In genomic region chr7:30095551-30096125, GRCm38 (mm10) we compare ENCODE assay signal across 8 mouse cellular contexts. TPM values are rescaled to one million over a fixed set of nuclear protein-coding genes. Genes with fewer than 3 reads are reported as not detected.
DNase-seq lines count a peak whose midpoint lies in the region; ATAC-seq and TF ChIP-seq lines count a peak whose summit lies in the region.

No protein-coding gene starts in this region.

- H3K79me2 ChIP-seq in heart, adult 2 months (replicated peaks; ENCODE audit: control insufficient read depth, insufficient read depth, low read length) = peaks cover 2% of the 10 kb centered on the region; the same call in 1 of the 2 replicates

- no peak overlapping the region; the same call in 1 of the 2 replicates for H3K9ac ChIP-seq in heart, adult 2 months (ENCODE audit: low read depth, low read length)
- H3K9ac ChIP-seq in ES-Bruce4 (ENCODE audit: low read depth, poor library complexity, severe bottlenecking) = peak overlapping the region; percentile 77
- peak overlapping the region; percentile 91 for H3K9ac ChIP-seq in forebrain, embryonic 16.5 days (replicated peaks; ENCODE audit: low read depth, low read length)
- H3K9ac ChIP-seq in liver, embryonic 16.5 days (ENCODE audit: low read depth, low read length) = peak overlapping the region; percentile 32

- H3K4me2 ChIP-seq in forebrain, embryonic 16.5 days (ENCODE audit: low read length) = peak overlapping the region; percentile 81
- H3K4me2 ChIP-seq in liver, embryonic 16.5 days (ENCODE audit: low read depth, low read length) = peak overlapping the region; percentile 76

- peaks cover 2% of the 10 kb centered on the region for H3K36me3 ChIP-seq in heart, adult 2 months (ENCODE audit: control insufficient read depth, insufficient read depth, low read length)
- no peaks in the 10 kb centered on the region for H3K36me3 ChIP-seq in ES-Bruce4 (ENCODE audit: control insufficient read depth, insufficient read depth, low read length, poor library complexity, severe bottlenecking)
- H3K36me3 ChIP-seq in forebrain, embryonic 16.5 days (ENCODE audit: control insufficient read depth, insufficient read depth) = peaks cover 3% of the 10 kb centered on the region; the same call in 1 of the 2 replicates
- no peaks in the 10 kb centered on the region for H3K36me3 ChIP-seq in liver, embryonic 16.5 days (ENCODE audit: control insufficient read depth, insufficient read depth)

- intact Hi-C loops in heart, adult 2 months (cut with DNase I) = loop anchor here (1.0 to 2.0 kb wide), 2 partner anchors 25 to 75 kb away; partner anchors contain the start of gene Zfp382

- 3% methylated on average over 5 of the region's 5 CpGs for WGBS in heart, adult 2 months
- WGBS in forebrain, embryonic 16.5 days = under 1% methylated on average over 5 of the region's 5 CpGs
- 22% methylated on average over 5 of the region's 5 CpGs for WGBS in liver, embryonic 16.5 days (ENCODE audit: insufficient replicate concordance)

- no peak for TF ChIP-seq CTCF in heart, adult 2 months (IDR thresholded peaks at IDR 0.05)
- TF ChIP-seq CTCF in ES-Bruce4 (IDR thresholded peaks at IDR 0.05; ENCODE audit: low read depth, low read length) = no peak

- H3K4me3 ChIP-seq in heart, adult 2 months = peak overlapping the region; percentile 63
- peak overlapping the region; percentile 51 for H3K4me3 ChIP-seq in ES-Bruce4 (ENCODE audit: low read depth, low read length)
- peak overlapping the region; percentile 66 for H3K4me3 ChIP-seq in forebrain, embryonic 16.5 days (replicated peaks; ENCODE audit: low read length)
- H3K4me3 ChIP-seq in liver, embryonic 16.5 days (ENCODE audit: low read depth, low read length) = peak overlapping the region; percentile 74

- DNase-seq in heart, adult 2 months = no peak
- no peak for DNase-seq in heart, adult 8-10 months (ENCODE audit: low spot score)
- no peak for DNase-seq in urinary bladder, postnatal 25 days (ENCODE audit: low spot score)
- DNase-seq in gastrocnemius, postnatal 10 days = no peak
- no peak for DNase-seq in ovary, postnatal 10 days (ENCODE audit: low spot score)

- no peaks in the 10 kb centered on the region for H3K27me3 ChIP-seq in heart, adult 2 months (ENCODE audit: control insufficient read depth, insufficient read depth, low read length)
- no peaks in the 10 kb centered on the region for H3K27me3 ChIP-seq in ES-Bruce4 (ENCODE audit: control insufficient read depth, insufficient read depth, low read length, poor library complexity, severe bottlenecking)
- no peaks in the 10 kb centered on the region for H3K27me3 ChIP-seq in forebrain, embryonic 16.5 days (replicated peaks; ENCODE audit: control insufficient read depth, insufficient read depth, low read length)
- H3K27me3 ChIP-seq in liver, embryonic 16.5 days (ENCODE audit: control insufficient read depth, insufficient read depth, low read depth, low read length) = no peaks in the 10 kb centered on the region

- ATAC-seq in forebrain, embryonic 16.5 days = no peak
- ATAC-seq in liver, embryonic 16.5 days (ENCODE audit: low read depth) = no peak

- H3K4me1 ChIP-seq in heart, adult 2 months (ENCODE audit: control insufficient read depth, insufficient read depth, low read length) = peaks cover 3% of the 10 kb centered on the region
- no peaks in the 10 kb centered on the region for H3K4me1 ChIP-seq in ES-Bruce4 (ENCODE audit: control insufficient read depth, insufficient read depth, low read length)
- H3K4me1 ChIP-seq in forebrain, embryonic 16.5 days (replicated peaks; ENCODE audit: control insufficient read depth, insufficient read depth, low read length) = peaks cover 24% of the 10 kb centered on the region
- peaks cover 23% of the 10 kb centered on the region for H3K4me1 ChIP-seq in liver, embryonic 16.5 days (ENCODE audit: control insufficient read depth, low read depth, low read length)

- TF ChIP-seq POLR2A in heart, adult 2 months (IDR thresholded peaks at IDR 0.05; ENCODE audit: insufficient read depth, low read depth, low read length) = no peak
- TF ChIP-seq POLR2A in ES-Bruce4 (IDR thresholded peaks at IDR 0.05; ENCODE audit: insufficient read depth, low read length) = no peak

- TF ChIP-seq EP300 in heart, adult 2 months (IDR thresholded peaks at IDR 0.05; ENCODE audit: insufficient read depth, low read depth, low read length) = no peak
- no peak for TF ChIP-seq EP300 in ES-Bruce4 (IDR thresholded peaks at IDR 0.05; ENCODE audit: insufficient read depth, low read depth, low read length)

- H3K9me3 ChIP-seq in ES-Bruce4 (replicated peaks; ENCODE audit: control insufficient read depth, insufficient read depth, low read length, poor library complexity, severe bottlenecking) = no peaks in the 10 kb centered on the region
- no peaks in the 10 kb centered on the region for H3K9me3 ChIP-seq in forebrain, embryonic 16.5 days (ENCODE audit: control insufficient read depth, low read length)
- no peaks in the 10 kb centered on the region for H3K9me3 ChIP-seq in liver, embryonic 16.5 days (replicated peaks; ENCODE audit: control insufficient read depth, low read length)

- peak overlapping the region; percentile 96 for H3K27ac ChIP-seq in heart, adult 2 months
- H3K27ac ChIP-seq in ES-Bruce4 (ENCODE audit: insufficient read depth, low read length) = peak overlapping the region; percentile 20; the same call in 1 of the 2 replicates
- peak overlapping the region; percentile 45; the same call in 1 of the 2 replicates for H3K27ac ChIP-seq in forebrain, embryonic 16.5 days (ENCODE audit: low read length)
- no peak overlapping the region for H3K27ac ChIP-seq in liver, embryonic 16.5 days (ENCODE audit: low read length)

RNA-seq across cellular contexts. Expression of gene Zfp260, which starts 1.1 kb away (rescaled TPM):
- 10 to 100 TPM; 27.4 to 30.6 TPM for total RNA-seq in heart, adult 2 months (2021)
- 15.9 and 30.9 TPM in 2 replicates for polyA plus RNA-seq in heart, adult 2 months (2012; rRNA removed)
- 10 to 100 TPM; 25.3 to 34.5 (median 31.3) TPM for total RNA-seq in heart, adult 8-10 months (2022)
- 60.8 and 63.8 TPM in 2 replicates for polyA plus RNA-seq in ES-Bruce4 (2011; ENCODE audit: insufficient read depth, insufficient read length, low read depth, missing spikeins)
- polyA plus RNA-seq in forebrain, embryonic 16.5 days (2015; fragmentation: Nextera tagmentation; extraction: Ambion mirVana) = 112 and 137 TPM in 2 replicates
- 14.4 and 14.7 TPM in 2 replicates for polyA plus RNA-seq in liver, embryonic 16.5 days (2015; fragmentation: Nextera tagmentation; extraction: Ambion mirVana)
- total RNA-seq in gastrocnemius, postnatal 10 days (2021) = 10 to 100 TPM; 35.2 to 46.9 TPM

RNA-seq across cellular contexts. Expression of gene Zfp566, which starts 5.3 kb away (rescaled TPM):
- total RNA-seq in heart, adult 2 months (2021) = 1 to 10 TPM; 1.4 to 2.0 TPM
- 1.7 and 1.9 TPM in 2 replicates for polyA plus RNA-seq in heart, adult 2 months (2012; rRNA removed)
- total RNA-seq in heart, adult 8-10 months (2022) = 1 to 10 TPM in 3 of 4 experiments, under 1 TPM in 1; 0.82 to 1.8 (median 1.6) TPM
- 12.0 and 13.7 TPM in 2 replicates for polyA plus RNA-seq in ES-Bruce4 (2011; ENCODE audit: insufficient read depth, insufficient read length, low read depth, missing spikeins)
- polyA plus RNA-seq in forebrain, embryonic 16.5 days (2015; fragmentation: Nextera tagmentation; extraction: Ambion mirVana) = 20.6 and 22.1 TPM in 2 replicates
- polyA plus RNA-seq in liver, embryonic 16.5 days (2015; fragmentation: Nextera tagmentation; extraction: Ambion mirVana) = 1.0 and 1.4 TPM in 2 replicates
- 1 to 10 TPM; 2.0 to 3.2 TPM for total RNA-seq in gastrocnemius, postnatal 10 days (2021)

RNA-seq across cellular contexts. Expression of gene Gm26920, which starts 5.4 kb away (rescaled TPM):
- under 1 TPM in 1 of 2 experiments, not detected in 1; 0.84 TPM for total RNA-seq in heart, adult 2 months (2021)
- not detected in 2 replicates for polyA plus RNA-seq in heart, adult 2 months (2012; rRNA removed)
- under 1 TPM in 1 of 4 experiments, not detected in 3; 0.28 TPM for total RNA-seq in heart, adult 8-10 months (2022)
- polyA plus RNA-seq in ES-Bruce4 (2011; ENCODE audit: insufficient read depth, insufficient read length, low read depth, missing spikeins) = not detected in 2 replicates
- polyA plus RNA-seq in forebrain, embryonic 16.5 days (2015; fragmentation: Nextera tagmentation; extraction: Ambion mirVana) = 2.5 and 3.3 TPM in 2 replicates
- polyA plus RNA-seq in liver, embryonic 16.5 days (2015; fragmentation: Nextera tagmentation; extraction: Ambion mirVana) = not detected in 2 replicates
- 1 to 10 TPM in 1 of 2 experiments, under 1 TPM in 1; 0.33 to 1.8 TPM for total RNA-seq in gastrocnemius, postnatal 10 days (2021)

RNA-seq across cellular contexts. Expression of gene Zfp82, which starts 22.9 kb away (rescaled TPM):
- 1 to 10 TPM; 1.3 to 2.8 TPM for total RNA-seq in heart, adult 2 months (2021)
- polyA plus RNA-seq in heart, adult 2 months (2012; rRNA removed) = 0.74 and 0.91 TPM in 2 replicates
- total RNA-seq in heart, adult 8-10 months (2022) = 1 to 10 TPM; 2.1 to 3.0 (median 2.6) TPM
- 13.4 and 15.4 TPM in 2 replicates for polyA plus RNA-seq in ES-Bruce4 (2011; ENCODE audit: insufficient read depth, insufficient read length, low read depth, missing spikeins)
- 16.4 and 17.5 TPM in 2 replicates for polyA plus RNA-seq in forebrain, embryonic 16.5 days (2015; fragmentation: Nextera tagmentation; extraction: Ambion mirVana)
- polyA plus RNA-seq in liver, embryonic 16.5 days (2015; fragmentation: Nextera tagmentation; extraction: Ambion mirVana) = 1.2 TPM in 2 replicates
- total RNA-seq in gastrocnemius, postnatal 10 days (2021) = 1 to 10 TPM in 1 of 2 experiments, under 1 TPM in 1; 0.52 to 1.2 TPM

RNA-seq across cellular contexts. Expression of gene Zfp382, which starts 26.1 kb away (rescaled TPM):
- total RNA-seq in heart, adult 2 months (2021) = 1 to 10 TPM; 2.1 to 2.4 TPM
- polyA plus RNA-seq in heart, adult 2 months (2012; rRNA removed) = 0.68 and 0.88 TPM in 2 replicates
- 1 to 10 TPM; 1.5 to 4.3 (median 2.1) TPM for total RNA-seq in heart, adult 8-10 months (2022)
- polyA plus RNA-seq in ES-Bruce4 (2011; ENCODE audit: insufficient read depth, insufficient read length, low read depth, missing spikeins) = 6.1 and 9.0 TPM in 2 replicates
- 30.6 and 32.5 TPM in 2 replicates for polyA plus RNA-seq in forebrain, embryonic 16.5 days (2015; fragmentation: Nextera tagmentation; extraction: Ambion mirVana)
- polyA plus RNA-seq in liver, embryonic 16.5 days (2015; fragmentation: Nextera tagmentation; extraction: Ambion mirVana) = 1.0 and 1.4 TPM in 2 replicates
- total RNA-seq in gastrocnemius, postnatal 10 days (2021) = 1 to 10 TPM; 2.6 to 4.8 TPM
